Mouse (Mus musculus) erythroblast, embryonic 14.5 days (primary cell): Measurements from ENCODE around the gene Vezt.

Experiments used
- GATA1 ChIP-seq: IDR thresholded peaks from 2 replicates; pipeline ENCODE4 v1.6.1; 2012; ENCODE audit warnings: low read length, inconsistent platforms, mixed read lengths
- TAL1 ChIP-seq: IDR thresholded peaks from 3 replicates; pipeline ENCODE4 v1.6.1; 2012; ENCODE audit warnings: low read length, inconsistent platforms, mixed read lengths

DNA sequence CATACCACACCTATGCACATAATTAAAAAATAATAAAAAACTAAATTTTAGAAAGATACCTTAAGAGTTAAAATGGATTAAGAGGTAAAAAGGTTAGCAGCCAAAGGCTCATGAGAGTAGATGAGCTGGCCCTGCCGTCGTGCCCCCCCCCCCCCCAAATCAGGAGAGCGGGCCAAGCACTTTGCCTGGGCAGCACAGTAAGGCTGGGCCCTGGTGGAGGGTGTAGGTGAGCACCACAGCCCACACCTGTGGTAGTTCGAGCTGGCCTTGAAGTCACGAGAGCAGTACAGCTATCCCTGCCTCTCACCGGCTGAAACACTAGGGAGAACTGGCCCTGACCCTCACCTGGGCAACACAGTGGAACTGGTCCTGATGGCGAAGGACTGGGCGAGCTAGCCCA lies 10.5 kb downstream of the Vezt start:
- TF ChIP-seq GATA1: no peak
- TF ChIP-seq TAL1: no peak
